Mouse (Mus musculus): ENCODE data around the gene Gle1. TPM values are rescaled to one million over a fixed set of nuclear protein-coding genes. Genes with fewer than 3 reads are reported as not detected.

The Gle1 gene
- polyA plus RNA-seq, 1 experiment from 2014 or later: 33.1 TPM

GRCm38 (mm10) chr2:29965250-29965843, 30.1 kb downstream of the Gle1 start, which contains the start of gene Sptan1:
TSS of gene Sptan1 (plus strand) at chr2:29965560.
- H3K4me3 ChIP-seq: peak within 1 kb of the TSS; percentile 96
- no peaks in the 10 kb centered on the region for H3K27me3 ChIP-seq (replicated peaks)
- H3K4me1 ChIP-seq: peaks cover 56% of the 10 kb centered on the region
- peak within 1 kb of the TSS; percentile 71 for H3K4me2 ChIP-seq
- WGBS: under 1% methylated on average over 74 of the region's 82 CpGs
- H3K27ac ChIP-seq (replicated peaks): peak within 1 kb of the TSS; percentile 96
- H3K9ac ChIP-seq: peak within 1 kb of the TSS; percentile 100
- no peaks in the 10 kb centered on the region for H3K9me3 ChIP-seq
- peaks cover 24% of the 10 kb centered on the region for H3K36me3 ChIP-seq
- peak; percentile 94 for ATAC-seq (ENCODE audit: extremely low read depth, insufficient number of reproducible peaks, low FRiP score, low TSS enrichment)

- Histone ChIP-seq H3K9me3 (no peaks in the 10 kb centered on the region), H3K4me2 (peak overlapping the region; percentile 71), H3K9ac (peak overlapping the region; percentile 100), H3K27ac (replicated peaks) (peak overlapping the region; percentile 96), H3K36me3 (peaks cover 26% of the 10 kb centered on the region), H3K27me3 (replicated peaks) (no peaks in the 10 kb centered on the region), H3K4me1 (peaks cover 62% of the 10 kb centered on the region), H3K4me3 (peak overlapping the region; percentile 96)
- ATAC-seq (ENCODE audit: extremely low read depth, insufficient number of reproducible peaks, low FRiP score, low TSS enrichment): no peak
- under 1% methylated on average over 41 of the region's 41 CpGs for WGBS
These were observed 30.7 kb downstream of the Gle1 start for GRCm38 (mm10) chr2:29965906-29966305.

- Histone ChIP-seq H3K27me3 (replicated peaks) (no peaks in the 10 kb centered on the region), H3K9me3 (no peaks in the 10 kb centered on the region), H3K9ac (peak overlapping the region; percentile 100), H3K27ac (replicated peaks) (peak overlapping the region; percentile 96), H3K36me3 (peaks cover 26% of the 10 kb centered on the region), H3K4me2 (peak overlapping the region; percentile 71), H3K4me1 (peaks cover 71% of the 10 kb centered on the region), H3K4me3 (peak overlapping the region; percentile 96)
- WGBS: 66% methylated on average over 2 of the region's 2 CpGs
- ATAC-seq (ENCODE audit: extremely low read depth, insufficient number of reproducible peaks, low FRiP score, low TSS enrichment): no peak
These were observed 31.6 kb downstream of the Gle1 start for GRCm38 (mm10) chr2:29966826-29967225.

- H3K9me3 ChIP-seq: no peaks in the 10 kb centered on the region
- H3K4me1 ChIP-seq: peaks cover 80% of the 10 kb centered on the region
- WGBS: 22% methylated on average over 5 of the region's 5 CpGs
- H3K36me3 ChIP-seq: peaks cover 26% of the 10 kb centered on the region
- H3K27ac ChIP-seq (replicated peaks): peak overlapping the region; percentile 77
- H3K27me3 ChIP-seq (replicated peaks): no peaks in the 10 kb centered on the region
- H3K4me3 ChIP-seq: peak overlapping the region; percentile 96
- no peak for ATAC-seq (ENCODE audit: extremely low read depth, insufficient number of reproducible peaks, low FRiP score, low TSS enrichment)
- peak overlapping the region; percentile 100 for H3K9ac ChIP-seq
- peak overlapping the region; percentile 71 for H3K4me2 ChIP-seq
These were observed 32.5 kb downstream of the Gle1 start for GRCm38 (mm10) chr2:29967768-29968167.

GRCm38 (mm10) chr2:29968638-29969037, 33.4 kb downstream of the Gle1 start:
- 30% methylated on average over 5 of the region's 5 CpGs for WGBS
- peaks cover 80% of the 10 kb centered on the region for H3K4me1 ChIP-seq
- H3K27ac ChIP-seq (replicated peaks): peak overlapping the region; percentile 77; the same call in 1 of the 2 replicates
- H3K4me2 ChIP-seq: peak overlapping the region; percentile 71
- H3K4me3 ChIP-seq: peak overlapping the region; percentile 96
- ATAC-seq (ENCODE audit: extremely low read depth, insufficient number of reproducible peaks, low FRiP score, low TSS enrichment): no peak
- no peaks in the 10 kb centered on the region for H3K9me3 ChIP-seq
- no peaks in the 10 kb centered on the region for H3K27me3 ChIP-seq (replicated peaks)
- H3K36me3 ChIP-seq: peaks cover 29% of the 10 kb centered on the region
- H3K9ac ChIP-seq: peak overlapping the region; percentile 28; the same call in 1 of the 2 replicates

- Histone ChIP-seq H3K4me1 (peaks cover 71% of the 10 kb centered on the region), H3K27ac (replicated peaks) (peak overlapping the region; percentile 78), H3K9me3 (no peaks in the 10 kb centered on the region), H3K9ac (peak overlapping the region; percentile 35; the same call in 1 of the 2 replicates), H3K27me3 (replicated peaks) (no peaks in the 10 kb centered on the region), H3K36me3 (peaks cover 51% of the 10 kb centered on the region), H3K4me3 (no peak overlapping the region), H3K4me2 (peak overlapping the region; percentile 35)
- 30% methylated on average over 9 of the region's 9 CpGs for WGBS
- ATAC-seq (ENCODE audit: extremely low read depth, insufficient number of reproducible peaks, low FRiP score, low TSS enrichment): no peak
These were observed 36.8 kb downstream of the Gle1 start for GRCm38 (mm10) chr2:29971838-29972635.

GRCm38 (mm10) chr2:29973525-29973924, 38.3 kb downstream of the Gle1 start:
- H3K4me2 ChIP-seq: no peak overlapping the region
- 20% methylated on average over 2 of the region's 2 CpGs for WGBS

GRCm38 (mm10) chr2:29977307-29977706, 42.1 kb downstream of the Gle1 start:
- no peak overlapping the region for H3K9ac ChIP-seq
- no peak for ATAC-seq (ENCODE audit: extremely low read depth, insufficient number of reproducible peaks, low FRiP score, low TSS enrichment)
- H3K36me3 ChIP-seq: peaks cover 67% of the 10 kb centered on the region
- no peak overlapping the region for H3K4me3 ChIP-seq
- no peaks in the 10 kb centered on the region for H3K9me3 ChIP-seq
- no peaks in the 10 kb centered on the region for H3K27me3 ChIP-seq (replicated peaks)
- peaks cover 23% of the 10 kb centered on the region for H3K4me1 ChIP-seq
- no peak overlapping the region for H3K27ac ChIP-seq (replicated peaks)
- H3K4me2 ChIP-seq: no peak overlapping the region

More at GRCm38 (mm10) chr2:29973525-29973924, 38.3 kb downstream of the Gle1 start:
- H3K4me1 ChIP-seq: peaks cover 58% of the 10 kb centered on the region
- H3K4me3 ChIP-seq: no peak overlapping the region
- H3K9me3 ChIP-seq: no peaks in the 10 kb centered on the region
- H3K36me3 ChIP-seq: peaks cover 50% of the 10 kb centered on the region
- no peak overlapping the region for H3K9ac ChIP-seq
- peak; percentile 61; the same call in 1 of the 2 replicates for ATAC-seq (ENCODE audit: extremely low read depth, insufficient number of reproducible peaks, low FRiP score, low TSS enrichment)
- no peak overlapping the region for H3K27ac ChIP-seq (replicated peaks)
- H3K27me3 ChIP-seq (replicated peaks): no peaks in the 10 kb centered on the region

GRCm38 (mm10) chr2:29980661-29981060, 45.4 kb downstream of the Gle1 start:
- no peak for ATAC-seq (ENCODE audit: extremely low read depth, insufficient number of reproducible peaks, low FRiP score, low TSS enrichment)
- H3K4me3 ChIP-seq: no peak overlapping the region
- H3K9me3 ChIP-seq: no peaks in the 10 kb centered on the region
- H3K9ac ChIP-seq: no peak overlapping the region
- H3K4me1 ChIP-seq: 0 out of 2 replicates have a peak, but pooled peaks cover 2% of the 10 kb centered on the region
- peaks cover 88% of the 10 kb centered on the region for H3K36me3 ChIP-seq
- no peak overlapping the region for H3K27ac ChIP-seq (replicated peaks)
- H3K27me3 ChIP-seq (replicated peaks): no peaks in the 10 kb centered on the region
- WGBS: 87% methylated on average over 1 of the region's 1 CpGs
- H3K4me2 ChIP-seq: no peak overlapping the region

- 50% methylated on average over 2 of the region's 2 CpGs for WGBS
- Histone ChIP-seq H3K27me3 (replicated peaks) (no peaks in the 10 kb centered on the region), H3K36me3 (peaks cover 100% of the 10 kb centered on the region), H3K4me1 (no peaks in the 10 kb centered on the region), H3K9me3 (no peaks in the 10 kb centered on the region), H3K9ac (no peak overlapping the region), H3K4me2 (no peak overlapping the region), H3K27ac (replicated peaks) (no peak overlapping the region), H3K4me3 (no peak overlapping the region)
- no peak for ATAC-seq (ENCODE audit: extremely low read depth, insufficient number of reproducible peaks, low FRiP score, low TSS enrichment)
These were observed 56.7 kb downstream of the Gle1 start for GRCm38 (mm10) chr2:29991962-29992361.

GRCm38 (mm10) chr2:30009101-30009500, 73.9 kb downstream of the Gle1 start:
- Histone ChIP-seq H3K9ac (no peak overlapping the region), H3K27me3 (replicated peaks) (no peaks in the 10 kb centered on the region), H3K4me2 (no peak overlapping the region), H3K4me3 (no peak overlapping the region), H3K36me3 (peaks cover 100% of the 10 kb centered on the region), H3K4me1 (no peaks in the 10 kb centered on the region), H3K27ac (replicated peaks) (no peak overlapping the region), H3K9me3 (no peaks in the 10 kb centered on the region)
- ATAC-seq (ENCODE audit: extremely low read depth, insufficient number of reproducible peaks, low FRiP score, low TSS enrichment): no peak
- WGBS: 35% methylated on average over 1 of the region's 1 CpGs

Measured in heart, embryonic 13.5 days (tissue).